Mouse (Mus musculus) limb, embryonic 13.5 days (tissue): ENCODE data around the gene Ociad1. TPM values are rescaled to one million over a fixed set of nuclear protein-coding genes. Genes with fewer than 3 reads are reported as not detected.

ENCODE experiments used
- polyA plus RNA-seq: library from polyadenylated mRNA; unstranded; fragments of >200 nt; fragmentation: Nextera tagmentation; extraction: Ambion mirVana; gene quantifications from 2 replicates; pipeline ENCODE4 v1.2.1, GENCODE M21; 2015

The Ociad1 gene
- polyA plus RNA-seq, 1 experiment from 2014 or later: 229 TPM

Other genes with a start within 250 kb of the Ociad1 start
- gene Fryl, start 36.2 kb upstream of the Ociad1 start, polyA plus RNA-seq: 21.4 and 22.5 TPM in 2 replicates
- gene Ociad2, start 48.2 kb downstream of the Ociad1 start, polyA plus RNA-seq: 9.9 and 10.5 TPM in 2 replicates
- not detected in 2 replicates for gene Cwh43, start 113.3 kb downstream of the Ociad1 start, polyA plus RNA-seq
- gene Dcun1d4, start 188.2 kb downstream of the Ociad1 start, polyA plus RNA-seq: 31.9 and 32.7 TPM in 2 replicates